In genomic region chr15:98166963-98167644, GRCm38 (mm10) we compare ENCODE assay signal across 9 mouse cellular contexts. TPM values are rescaled to one million over a fixed set of nuclear protein-coding genes. Genes with fewer than 3 reads are reported as not detected.
DNase-seq lines count a peak whose midpoint lies in the region; ATAC-seq and TF ChIP-seq lines count a peak whose summit lies in the region.
"Had no signal": no experiment of that assay in that cellular context is flagged by ENCODE, and none has a peak within 500 bp of the region (broad histone marks: within the 10 kb centered on the region; RNA-seq: fewer than 3 reads in every experiment).

Gene Ccdc184 (plus strand): TSS chr15:98167158.

- H3K4me2 ChIP-seq in heart, embryonic 13.5 days = peak within 1 kb of the TSS; percentile 84
- H3K4me2 ChIP-seq in forebrain, embryonic 14.5 days (ENCODE audit: low read length) = peak within 1 kb of the TSS; percentile 78
- H3K4me2 ChIP-seq in stomach, embryonic 15.5 days = peak within 1 kb of the TSS; percentile 61

- intact Hi-C loops in left cerebral cortex, postnatal 36 days (cut with DNase I) = loop anchor here (10.0 kb wide), 1 partner anchor 202 kb away; the partner anchor contains the start of gene Tmem106c

- no peak for TF ChIP-seq CTCF in ES-Bruce4 (IDR thresholded peaks at IDR 0.05; ENCODE audit: low read depth, low read length)

- no peak within 1 kb of the TSS for H3K27ac ChIP-seq in heart, embryonic 13.5 days (replicated peaks)
- H3K27ac ChIP-seq in ES-Bruce4 (ENCODE audit: insufficient read depth, low read length) = no peak within 1 kb of the TSS
- H3K27ac ChIP-seq in forebrain, embryonic 14.5 days (ENCODE audit: low read depth, low read length) = peak within 1 kb of the TSS; percentile 97
- H3K27ac ChIP-seq in stomach, embryonic 15.5 days = no peak within 1 kb of the TSS

- H3K4me1 ChIP-seq in heart, embryonic 13.5 days = peaks cover 33% of the 10 kb centered on the region
- H3K4me1 ChIP-seq in ES-Bruce4 (ENCODE audit: control insufficient read depth, insufficient read depth, low read length) = no peaks in the 10 kb centered on the region
- H3K4me1 ChIP-seq in forebrain, embryonic 14.5 days (ENCODE audit: control insufficient read depth, insufficient read depth, low read length) = peaks cover 4% of the 10 kb centered on the region; the same call in 1 of the 2 replicates
- H3K4me1 ChIP-seq in stomach, embryonic 15.5 days = peaks cover 13% of the 10 kb centered on the region; the same call in 1 of the 2 replicates

- H3K9ac ChIP-seq in heart, embryonic 13.5 days = peak within 1 kb of the TSS; percentile 75
- no peak within 1 kb of the TSS for H3K9ac ChIP-seq in ES-Bruce4 (ENCODE audit: low read depth, poor library complexity, severe bottlenecking)
- H3K9ac ChIP-seq in forebrain, embryonic 14.5 days (ENCODE audit: low read length) = peak within 1 kb of the TSS; percentile 69
- H3K9ac ChIP-seq in stomach, embryonic 15.5 days = no peak within 1 kb of the TSS

- DNase-seq in heart, postnatal 4 days = no peak
- DNase-seq in forebrain, embryonic 14.5 days (ENCODE audit: low spot score) = peak; percentile 56
- DNase-seq in left cerebral cortex, postnatal 36 days (ENCODE audit: low spot score in 2 of 2) = peak in 1 of 2 experiments; percentile 25
- no peak for DNase-seq in gastrocnemius, adult 8-10 months (ENCODE audit: low spot score in 2 of 2)

- no peaks in the 10 kb centered on the region for H3K9me3 ChIP-seq in heart, embryonic 13.5 days
- H3K9me3 ChIP-seq in ES-Bruce4 (replicated peaks; ENCODE audit: control insufficient read depth, insufficient read depth, low read length, poor library complexity, severe bottlenecking) = no peaks in the 10 kb centered on the region
- H3K9me3 ChIP-seq in forebrain, embryonic 14.5 days (replicated peaks; ENCODE audit: control insufficient read depth, low read length) = no peaks in the 10 kb centered on the region
- no peaks in the 10 kb centered on the region for H3K9me3 ChIP-seq in stomach, embryonic 15.5 days

- peaks cover 79% of the 10 kb centered on the region for H3K27me3 ChIP-seq in heart, embryonic 13.5 days (replicated peaks)
- H3K27me3 ChIP-seq in ES-Bruce4 (ENCODE audit: control insufficient read depth, insufficient read depth, low read length, poor library complexity, severe bottlenecking) = no peaks in the 10 kb centered on the region
- peaks cover 12% of the 10 kb centered on the region; the same call in 1 of the 2 replicates for H3K27me3 ChIP-seq in forebrain, embryonic 14.5 days (replicated peaks; ENCODE audit: control insufficient read depth, insufficient read depth, low read length)
- peaks cover 61% of the 10 kb centered on the region for H3K27me3 ChIP-seq in stomach, embryonic 15.5 days (replicated peaks)

- no peaks in the 10 kb centered on the region for H3K36me3 ChIP-seq in heart, embryonic 13.5 days
- no peaks in the 10 kb centered on the region for H3K36me3 ChIP-seq in ES-Bruce4 (ENCODE audit: control insufficient read depth, insufficient read depth, low read length, poor library complexity, severe bottlenecking)
- H3K36me3 ChIP-seq in forebrain, embryonic 14.5 days (ENCODE audit: control insufficient read depth, insufficient read depth, low read length) = no peaks in the 10 kb centered on the region
- H3K36me3 ChIP-seq in stomach, embryonic 15.5 days = no peaks in the 10 kb centered on the region

- no peak for TF ChIP-seq EP300 in ES-Bruce4 (IDR thresholded peaks at IDR 0.05; ENCODE audit: insufficient read depth, low read depth, low read length)

- 2% methylated on average over 18 of the region's 18 CpGs for WGBS in heart, embryonic 13.5 days
- WGBS in forebrain, embryonic 14.5 days = under 1% methylated on average over 14 of the region's 18 CpGs
- 4% methylated on average over 17 of the region's 18 CpGs for WGBS in stomach, embryonic 15.5 days

- ATAC-seq in heart, embryonic 13.5 days (ENCODE audit: extremely low read depth, insufficient number of reproducible peaks, low FRiP score, low TSS enrichment) = no peak
- peak; percentile 75 for ATAC-seq in forebrain, embryonic 14.5 days
- ATAC-seq in stomach, embryonic 15.5 days (ENCODE audit: insufficient read depth, low FRiP score, low read depth) = no peak; the same call in 1 of the 2 replicates
- ATAC-seq in inflammation-experienced regulatory T-cells, adult 6 months = no peak

- TF ChIP-seq POLR2A in ES-Bruce4 (IDR thresholded peaks at IDR 0.05; ENCODE audit: insufficient read depth, low read length) = no peak

- peak within 1 kb of the TSS; percentile 59 for H3K4me3 ChIP-seq in heart, embryonic 13.5 days
- peak within 1 kb of the TSS; percentile 63 for H3K4me3 ChIP-seq in ES-Bruce4 (ENCODE audit: low read depth, low read length)
- peak within 1 kb of the TSS; percentile 56 for H3K4me3 ChIP-seq in forebrain, embryonic 14.5 days (ENCODE audit: low read depth, low read length)
- H3K4me3 ChIP-seq in stomach, embryonic 15.5 days (replicated peaks) = peak within 1 kb of the TSS; percentile 35

RNA-seq across cellular contexts. Expression of gene Ccdc184, which starts in this region (rescaled TPM):
- polyA plus RNA-seq in heart, embryonic 13.5 days (2015; fragmentation: Nextera tagmentation; extraction: Ambion mirVana) = 1.1 and 1.4 TPM in 2 replicates
- under 1 TPM; 0.74 to 0.92 TPM for total RNA-seq in heart, postnatal 4 days (2021)
- 0.81 and 1.8 TPM in 2 replicates for polyA plus RNA-seq in ES-Bruce4 (2011; ENCODE audit: insufficient read depth, insufficient read length, low read depth, missing spikeins)
- polyA plus RNA-seq in forebrain, embryonic 14.5 days (2014; fragmentation: Nextera tagmentation; extraction: Ambion mirVana) = 42.6 and 52.2 TPM in 2 replicates
- 10 to 100 TPM; 17.9 to 19.9 TPM for total RNA-seq in left cerebral cortex, postnatal 36 days (2021)
- 1.6 and 2.0 TPM in 2 replicates for polyA plus RNA-seq in stomach, embryonic 15.5 days (2015; fragmentation: Nextera tagmentation; extraction: Ambion mirVana)
- polyA plus RNA-seq in inflammation-experienced regulatory T-cells, adult 6 months (2017; shearing (Covaris generic)) = under 1 TPM; 0.25 to 0.91 (median 0.36) TPM
- total RNA-seq in gastrocnemius, adult 8-10 months (2022) = not detected
- total RNA-seq: liver, adult 2 months had no signal
- polyA plus RNA-seq: liver, adult 2 months had no signal

Comparison
In these comparisons a context has a peak if more than half of its experiments do, and no peak if none do; other contexts are left out.
1. RNA of gene Ccdc184 (total RNA-seq): 17.9 to 19.9 TPM in left cerebral cortex, postnatal 36 days; 0.74 to 0.92 TPM in heart, postnatal 4 days and not detected in gastrocnemius, adult 8-10 months; every median in the first group is over 4 times any median in the second.
2. RNA of gene Ccdc184 (polyA plus RNA-seq): 42.6 to 52.2 TPM in forebrain, embryonic 14.5 days; 1.6 to 2.0 TPM in stomach, embryonic 15.5 days, 1.1 to 1.4 TPM in heart, embryonic 13.5 days, 0.81 to 1.8 TPM in ES-Bruce4 and 0.25 to 0.91 TPM in inflammation-experienced regulatory T-cells, adult 6 months; every median in the first group is over 10 times any median in the second.
3. H3K9ac ChIP-seq: peak in heart, embryonic 13.5 days (single experiment) and forebrain, embryonic 14.5 days (single experiment); none in ES-Bruce4 (single experiment) and stomach, embryonic 15.5 days (single experiment).
4. Peak in every context shown above with its lines, with median percentiles within 50 percentile points of each other: H3K4me2 ChIP-seq and H3K4me3 ChIP-seq.